8 mouse cellular contexts compared by ENCODE assay signal in genomic region chr10:124349300-124349699, GRCm38 (mm10).
DNase-seq lines count a peak whose midpoint lies in the region; ATAC-seq and TF ChIP-seq lines count a peak whose summit lies in the region.

No protein-coding gene starts in this region.

- no peaks in the 10 kb centered on the region for H3K27me3 ChIP-seq in forebrain, postnatal 0 days (ENCODE audit: insufficient read depth, low read length)
- H3K27me3 ChIP-seq in forebrain, embryonic 10.5 days (ENCODE audit: poor library complexity, severe bottlenecking): no peaks in the 10 kb centered on the region
- H3K27me3 ChIP-seq in midbrain, embryonic 14.5 days (ENCODE audit: control insufficient read depth, insufficient read depth, low read length): no peaks in the 10 kb centered on the region
- H3K27me3 ChIP-seq in midbrain, embryonic 16.5 days (ENCODE audit: control insufficient read depth, insufficient read depth, low read depth, low read length): no peaks in the 10 kb centered on the region

- no peaks in the 10 kb centered on the region for H3K4me1 ChIP-seq in forebrain, postnatal 0 days (ENCODE audit: insufficient read depth)
- no peaks in the 10 kb centered on the region for H3K4me1 ChIP-seq in forebrain, embryonic 10.5 days
- no peaks in the 10 kb centered on the region for H3K4me1 ChIP-seq in midbrain, embryonic 14.5 days (ENCODE audit: control insufficient read depth, insufficient read depth, low read length)
- no peaks in the 10 kb centered on the region for H3K4me1 ChIP-seq in midbrain, embryonic 16.5 days (ENCODE audit: control insufficient read depth, insufficient read depth, low read length)

- TF ChIP-seq CTCF in forebrain, postnatal 0 days (IDR thresholded peaks at IDR 0.05; ENCODE audit: low read depth): no peak

- no peak overlapping the region for H3K27ac ChIP-seq in forebrain, postnatal 0 days (ENCODE audit: low read depth, low read length)
- H3K27ac ChIP-seq in forebrain, embryonic 10.5 days: no peak overlapping the region
- H3K27ac ChIP-seq in midbrain, embryonic 14.5 days (replicated peaks; ENCODE audit: low read depth, low read length): no peak overlapping the region
- no peak overlapping the region for H3K27ac ChIP-seq in midbrain, embryonic 16.5 days (ENCODE audit: low read length)

- WGBS in forebrain, postnatal 0 days: 38% methylated on average over 2 of the region's 2 CpGs
- WGBS in forebrain, embryonic 10.5 days: 82% methylated on average over 2 of the region's 2 CpGs
- WGBS in midbrain, embryonic 14.5 days: 68% methylated on average over 2 of the region's 2 CpGs
- 54% methylated on average over 2 of the region's 2 CpGs for WGBS in midbrain, embryonic 16.5 days

- no peak overlapping the region for H3K9ac ChIP-seq in forebrain, postnatal 0 days
- no peak overlapping the region for H3K9ac ChIP-seq in midbrain, embryonic 14.5 days (replicated peaks; ENCODE audit: low read length)
- H3K9ac ChIP-seq in midbrain, embryonic 16.5 days (ENCODE audit: low read depth, low read length): no peak overlapping the region

- no peaks in the 10 kb centered on the region for H3K9me3 ChIP-seq in forebrain, postnatal 0 days (ENCODE audit: low read length)
- H3K9me3 ChIP-seq in forebrain, embryonic 10.5 days: no peaks in the 10 kb centered on the region
- no peaks in the 10 kb centered on the region for H3K9me3 ChIP-seq in midbrain, embryonic 14.5 days (ENCODE audit: control insufficient read depth, low read length)
- H3K9me3 ChIP-seq in midbrain, embryonic 16.5 days (replicated peaks; ENCODE audit: control insufficient read depth, low read length, poor library complexity, severe bottlenecking): no peaks in the 10 kb centered on the region

- ATAC-seq in forebrain, postnatal 0 days: no peak
- ATAC-seq in midbrain, embryonic 14.5 days (ENCODE audit: low FRiP score, low TSS enrichment): no peak
- no peak for ATAC-seq in midbrain, embryonic 16.5 days

- no peaks in the 10 kb centered on the region for H3K36me3 ChIP-seq in forebrain, postnatal 0 days (ENCODE audit: insufficient read depth)
- no peaks in the 10 kb centered on the region for H3K36me3 ChIP-seq in forebrain, embryonic 10.5 days (replicated peaks)
- H3K36me3 ChIP-seq in midbrain, embryonic 14.5 days (ENCODE audit: control insufficient read depth, insufficient read depth, low read length): no peaks in the 10 kb centered on the region
- H3K36me3 ChIP-seq in midbrain, embryonic 16.5 days (ENCODE audit: control insufficient read depth, insufficient read depth, low read length): no peaks in the 10 kb centered on the region

- DNase-seq in forebrain, postnatal 0 days: peak; percentile 3
- no peak for DNase-seq in forebrain, embryonic 10.5 days (ENCODE audit: extremely low spot score, low spot score)
- peak; percentile 56 for DNase-seq in midbrain, embryonic 14.5 days
- DNase-seq in gastrocnemius, postnatal 25 days: peak; percentile 10
- DNase-seq in lung, postnatal 4 days: peak; percentile 20 to 55
- no peak for DNase-seq in spleen, postnatal 10 days (ENCODE audit: low spot score in 2 of 2)
- DNase-seq in right cerebral cortex, postnatal 25 days: no peak

- H3K4me2 ChIP-seq in forebrain, postnatal 0 days (ENCODE audit: low read depth): no peak overlapping the region
- no peak overlapping the region for H3K4me2 ChIP-seq in midbrain, embryonic 14.5 days (ENCODE audit: low read length)
- no peak overlapping the region for H3K4me2 ChIP-seq in midbrain, embryonic 16.5 days (ENCODE audit: low read length)

- H3K4me3 ChIP-seq in forebrain, postnatal 0 days (ENCODE audit: low read depth, low read length): no peak overlapping the region
- H3K4me3 ChIP-seq in forebrain, embryonic 10.5 days: no peak overlapping the region
- H3K4me3 ChIP-seq in midbrain, embryonic 14.5 days (replicated peaks; ENCODE audit: low read depth, low read length): no peak overlapping the region
- H3K4me3 ChIP-seq in midbrain, embryonic 16.5 days (ENCODE audit: low read depth, low read length): no peak overlapping the region

Comparison
In these comparisons a context has a peak if more than half of its experiments do, and no peak if none do; other contexts are left out.
1. DNase-seq: peak in forebrain, postnatal 0 days (single experiment), midbrain, embryonic 14.5 days (single experiment), gastrocnemius, postnatal 25 days (single experiment) and lung, postnatal 4 days (2 of 2); none in forebrain, embryonic 10.5 days (single experiment), spleen, postnatal 10 days (0 of 2) and right cerebral cortex, postnatal 25 days (single experiment).